Mouse (Mus musculus): ENCODE measurements at regions not wholly inside any gene's neighbourhood (a gene's known extent, or its start where the extent isn't known, plus 50 kb on each side); places are given as distances from the start of the nearest gene placed in this dataset.

GRCm38 (mm10) chr2:138183722-138184121, 72.6 kb upstream of the Btbd3 start:
- DNase-seq (ENCODE audit: low read depth, low spot score): no peak

- DNase-seq (ENCODE audit: low read depth, low spot score): peak; percentile 67
Measured at GRCm38 (mm10) chr2:138184866-138185265, 71.5 kb upstream of the Btbd3 start.

- DNase-seq (ENCODE audit: low read depth, low spot score): no peak
Measured at GRCm38 (mm10) chr2:138186700-138187099, 69.7 kb upstream of the Btbd3 start.

- no peak for DNase-seq (ENCODE audit: low read depth, low spot score)
Measured at GRCm38 (mm10) chr2:138193529-138193928, 62.8 kb upstream of the Btbd3 start.

- no peak for DNase-seq (ENCODE audit: low read depth, low spot score)
Measured at GRCm38 (mm10) chr2:138199016-138199415, 57.3 kb upstream of the Btbd3 start.
